Mouse (Mus musculus): Measurements from ENCODE around the gene Krtap6-1. TPM values are rescaled to one million over a fixed set of nuclear protein-coding genes. Genes with fewer than 3 reads are reported as not detected.
"Not testable (repeated sequence)": the region's sequence is repeated elsewhere in the genome, so short reads cannot be mapped to it uniquely, and the experiment has no call there.

Krtap6-1 gene
- not detected for total RNA-seq (2021)
- long read RNA-seq, experiment 1: 0 reads
- long read RNA-seq, experiment 2: 0 reads

- not testable (repeated sequence) for DNase-seq (ENCODE audit: low spot score in 2 of 2)
Observed at GRCm38 (mm10) chr16:89031399-89031798, at the start of gene Krtap6-1. Gene Krtap6-1, plus strand, starts transcription at chr16:89031699.

- DNase-seq (ENCODE audit: low spot score in 2 of 2): no peak
Observed at GRCm38 (mm10) chr16:89010659-89011058, 20.8 kb upstream of the Krtap6-1 start, which contains the start of gene Krtap22-2. Gene Krtap22-2, minus strand, starts transcription at chr16:89010759.

- no peak for DNase-seq (ENCODE audit: low spot score in 2 of 2)
Observed at GRCm38 (mm10) chr16:89013973-89014372, 17.5 kb upstream of the Krtap6-1 start.

- DNase-seq (ENCODE audit: low spot score in 2 of 2): not testable (repeated sequence)
Observed at GRCm38 (mm10) chr16:89014984-89015383, 16.5 kb upstream of the Krtap6-1 start, which contains the start of gene Gm10229. Gene Gm10229, plus strand, starts transcription at chr16:89015284.

GRCm38 (mm10) chr16:89041372-89041771 is 9.9 kb downstream of the Krtap6-1 start, which contains the start of gene Gm10228:
Gene Gm10228, minus strand, starts transcription at chr16:89041472.
- not testable (repeated sequence) for DNase-seq (ENCODE audit: low spot score in 2 of 2)

- no peak for DNase-seq (ENCODE audit: low spot score in 2 of 2)
Observed at GRCm38 (mm10) chr16:89047783-89048182, 16.3 kb downstream of the Krtap6-1 start, which contains the start of gene Krtap6-5. Gene Krtap6-5, minus strand, starts transcription at chr16:89047883.

- not testable (repeated sequence) for DNase-seq (ENCODE audit: low spot score in 2 of 2)
Observed at GRCm38 (mm10) chr16:89063902-89064301, 32.4 kb downstream of the Krtap6-1 start, which contains the start of gene 1110025L11Rik. Gene 1110025L11Rik, minus strand, starts transcription at chr16:89064002.

GRCm38 (mm10) chr16:89071041-89071440 is 39.5 kb downstream of the Krtap6-1 start:
- not testable (repeated sequence) for DNase-seq (ENCODE audit: low spot score in 2 of 2)

Other genes with a start within 250 kb of the Krtap6-1 start
- not detected for gene Gm20741, start 219.5 kb upstream of the Krtap6-1 start, total RNA-seq (2021)
- gene Krtap15, start 211.5 kb upstream of the Krtap6-1 start, total RNA-seq (2021): not detected
- not detected for gene Krtap14, start 205.6 kb upstream of the Krtap6-1 start, total RNA-seq (2021)
- gene Krtap19-1, start 162.3 kb upstream of the Krtap6-1 start, total RNA-seq (2021): not detected
- not detected for gene Krtap19-2, start 157.4 kb upstream of the Krtap6-1 start, total RNA-seq (2021)
- gene Krtap19-3, start 153.7 kb upstream of the Krtap6-1 start, total RNA-seq (2021): not detected
- not detected for gene Krtap19-4, start 146.6 kb upstream of the Krtap6-1 start, total RNA-seq (2021)
- gene Krtap19-5, start 135.2 kb upstream of the Krtap6-1 start, total RNA-seq (2021): not detected
- gene Krtap19-9b, start 99.4 kb upstream of the Krtap6-1 start, total RNA-seq (2021): not detected
- not detected for gene Krtap16-3, start 68.8 kb upstream of the Krtap6-1 start, total RNA-seq (2021)
- not detected for gene Krtap22-2, start 20.9 kb upstream of the Krtap6-1 start, total RNA-seq (2021)
- gene Gm10229, start 16.4 kb upstream of the Krtap6-1 start, total RNA-seq (2021): not detected
- not detected for gene Gm10228, start 9.8 kb downstream of the Krtap6-1 start, total RNA-seq (2021)
- not detected for gene Krtap6-5, start 16.2 kb downstream of the Krtap6-1 start, total RNA-seq (2021)
- gene 1110025L11Rik, start 32.3 kb downstream of the Krtap6-1 start, total RNA-seq (2021): not detected
- gene Krtap6-3, start 52.3 kb downstream of the Krtap6-1 start, total RNA-seq (2021): not detected
- not detected for gene Gm6358, start 109.2 kb downstream of the Krtap6-1 start, total RNA-seq (2021)
- gene Gm10061, start 119.4 kb downstream of the Krtap6-1 start, total RNA-seq (2021): not detected
- gene Gm9789, start 126.3 kb downstream of the Krtap6-1 start, total RNA-seq (2021): not detected
- not detected for gene Gm7735, start 137.8 kb downstream of the Krtap6-1 start, total RNA-seq (2021)
- gene 1110057P08Rik, start 143.0 kb downstream of the Krtap6-1 start, total RNA-seq (2021): not detected
- gene Krtap20-2, start 174.2 kb downstream of the Krtap6-1 start, total RNA-seq (2021): not detected